Mouse (Mus musculus): ENCODE results near the gene Dynlrb1.

The Dynlrb1 gene

GRCm38 (mm10) chr2:155283793-155284192, 47.5 kb downstream of the Dynlrb1 start:
- DNase-seq = no peak

- no peak for DNase-seq
Measured at GRCm38 (mm10) chr2:155284647-155285046, 48.3 kb downstream of the Dynlrb1 start.

GRCm38 (mm10) chr2:155285744-155286143, 49.4 kb downstream of the Dynlrb1 start:
- DNase-seq = no peak

DNA sequence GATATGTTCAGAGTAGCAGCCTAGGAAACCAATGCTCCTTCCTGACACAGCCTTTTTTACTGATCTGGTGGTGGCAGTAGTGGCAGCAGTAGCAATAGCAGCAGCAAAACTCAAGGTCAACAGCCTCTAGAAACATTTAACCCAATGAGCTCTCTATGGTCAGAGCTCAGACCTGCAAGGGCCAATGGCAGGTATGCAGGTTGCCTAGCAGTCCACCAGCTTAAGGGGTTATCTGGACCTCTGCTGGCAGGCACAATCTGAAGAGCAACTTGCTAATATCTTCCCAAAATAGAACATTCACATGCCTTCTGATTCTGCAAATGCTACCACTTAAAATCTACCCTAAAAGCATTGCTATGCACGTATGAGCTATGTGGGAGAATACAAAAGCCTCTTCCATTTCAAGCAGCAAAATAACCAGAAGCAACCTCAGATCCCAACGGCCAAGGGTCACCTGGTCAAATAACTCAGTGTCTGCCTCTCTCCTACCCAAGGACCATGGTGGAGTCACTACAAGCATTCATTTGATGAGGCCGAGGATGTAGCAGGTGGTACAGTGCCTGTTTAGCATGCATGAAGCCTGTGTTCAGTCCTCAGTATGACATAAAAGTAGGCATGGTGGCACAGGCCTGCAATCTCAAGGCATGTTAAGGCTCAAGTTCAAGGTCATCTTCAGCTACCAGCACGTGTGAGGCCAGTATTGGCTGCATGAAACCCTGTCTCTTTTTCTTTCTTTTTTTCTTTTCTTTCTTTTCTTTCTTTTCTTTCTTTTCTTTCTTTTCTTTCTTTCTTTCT, 51.3 kb downstream of the Dynlrb1 start:
- DNase-seq = no peak

DNA sequence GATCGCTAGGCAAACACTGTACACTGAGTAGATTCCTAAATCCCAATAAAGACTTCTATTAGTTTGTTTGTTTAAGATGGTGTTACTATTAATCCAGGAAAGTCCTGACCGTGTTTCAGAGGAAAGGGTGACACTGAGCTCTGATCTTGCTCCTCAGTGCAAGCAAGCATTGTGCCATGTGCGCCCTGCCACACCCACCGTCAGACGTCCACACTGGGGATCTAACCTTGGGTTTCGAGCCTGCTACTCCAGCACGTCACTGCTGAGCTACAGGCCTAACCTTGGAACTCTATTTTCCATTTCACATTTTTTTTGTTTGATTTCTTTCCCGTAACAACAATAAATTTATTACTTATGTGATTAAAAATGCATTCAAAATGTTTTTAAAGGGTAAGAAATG, 53.7 kb downstream of the Dynlrb1 start:
- no peak for DNase-seq

GRCm38 (mm10) chr2:155293382-155293781, 57.0 kb downstream of the Dynlrb1 start:
- DNase-seq = peak; percentile 67

- DNase-seq = no peak
Measured at GRCm38 (mm10) chr2:155293946-155294345, 57.6 kb downstream of the Dynlrb1 start.

- DNase-seq = no peak
Measured at GRCm38 (mm10) chr2:155295453-155295852, 59.1 kb downstream of the Dynlrb1 start.

DNA sequence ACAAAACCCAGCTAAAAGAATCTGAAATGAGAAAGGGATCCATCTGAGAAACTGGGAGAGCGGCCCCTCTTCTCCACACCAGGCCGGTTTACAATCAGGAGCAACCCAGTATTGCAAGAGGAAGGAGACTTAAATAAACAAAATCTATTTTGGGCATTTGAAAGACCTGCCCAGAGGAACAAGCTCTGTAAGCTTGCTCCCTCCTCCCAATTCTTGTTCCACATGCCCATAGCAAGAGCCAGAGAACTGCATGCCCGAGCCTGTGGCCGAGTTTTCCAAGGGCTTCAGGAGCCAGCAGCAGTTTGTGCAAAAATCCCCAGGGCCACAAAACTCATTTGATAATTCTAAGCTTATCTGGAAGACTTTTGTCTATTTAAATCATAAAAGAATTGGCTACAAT, 63.2 kb downstream of the Dynlrb1 start:
- DNase-seq = no peak
